Mouse (Mus musculus) monocyte, adult 2 months (primary cell): Measurements from ENCODE around the gene Rnasek.

Source experiments
- DNase-seq, 2 experiments: peaks; one replicate each; pipeline ENCODE4 v3.0.0; 2022; ENCODE audit warnings: low spot score in 2 of 2, low read depth in 1 of 2

Rnasek gene

GRCm38 (mm10) chr11:70189319-70190134, 50.1 kb downstream of the Rnasek start:
- DNase-seq, result no peak
